Mouse (Mus musculus) CH12.LX (cell line): ENCODE measurements at regions not wholly inside any gene's neighbourhood (a gene's known extent, or its start where the extent isn't known, plus 50 kb on each side); places are given as distances from the start of the nearest gene placed in this dataset.

Experiments
- DNase-seq: peaks from one replicate; pipeline ENCODE4 v3.0.0-alpha.2; 2013; ENCODE audit errors: extremely low read depth
- H3K27ac ChIP-seq: 2 replicates; pipeline ENCODE4 v1.5.1; 2012; ENCODE audit warnings: low read depth, mild to moderate bottlenecking, control low read depth, moderate library complexity; ENCODE audit not compliant: insufficient read depth
- H3K27me3 ChIP-seq: replicated peaks from 2 replicates; pipeline ENCODE3; 2012; ENCODE audit warnings: inconsistent platforms
- H3K36me3 ChIP-seq, 2 experiments: replicated peaks in 1 of 2; 2 replicates each; pipeline versions ENCODE3 to v1.6.1; 2012; ENCODE audit warnings: inconsistent platforms in 1 of 2, low read length in 1 of 2, mild to moderate bottlenecking in 1 of 2, mixed read lengths in 1 of 2, moderate library complexity in 1 of 2; ENCODE audit not compliant: control insufficient read depth in 1 of 2, insufficient read depth in 1 of 2
- H3K4me1 ChIP-seq, 2 experiments: 2 replicates each; pipeline ENCODE4 v1.6.1; 2012; ENCODE audit warnings: inconsistent platforms in 1 of 2, moderate library complexity in 1 of 2; ENCODE audit not compliant: insufficient read depth in 2 of 2, control insufficient read depth in 1 of 2
- H3K4me2 ChIP-seq: 2 replicates; pipeline ENCODE4 v1.6.1; 2012; ENCODE audit warnings: low read depth, mild to moderate bottlenecking, control low read depth; ENCODE audit not compliant: poor library complexity, insufficient read depth, severe bottlenecking
- H3K4me3 ChIP-seq, 3 experiments: fragments of 150-350 bp in 1 of 3; sonication (generic) in 1 of 3; replicated peaks in 1 of 3; 2 replicates each; pipeline versions ENCODE3 to v1.5.1; 2011 to 2012; ENCODE audit warnings: low read depth in 2 of 3, low read length in 2 of 3, mild to moderate bottlenecking in 2 of 3, moderate library complexity in 2 of 3, control low read depth in 1 of 3, improper control_type of control experiment in 1 of 3, inconsistent platforms in 1 of 3, mixed read lengths in 1 of 3; ENCODE audit not compliant: poor library complexity in 1 of 3
- H3K79me2 ChIP-seq: replicated peaks from 2 replicates; pipeline ENCODE4 v1.6.1; 2012; ENCODE audit warnings: mild to moderate bottlenecking, moderate library complexity; ENCODE audit not compliant: control insufficient read depth, poor library complexity, insufficient read depth, severe bottlenecking; ENCODE audit errors: extremely low read depth
- H3K9ac ChIP-seq: 2 replicates; pipeline ENCODE4 v1.6.1; 2012; ENCODE audit warnings: low read depth, mild to moderate bottlenecking, control low read depth, moderate library complexity; ENCODE audit not compliant: insufficient read depth
- H3K9me3 ChIP-seq: replicated peaks from 2 replicates; pipeline ENCODE3; 2012; ENCODE audit warnings: low read length, inconsistent platforms, mixed read lengths
- BHLHE40 ChIP-seq: IDR thresholded peaks from 2 replicates; pipeline ENCODE4 v1.6.1; 2011; ENCODE audit warnings: mild to moderate bottlenecking, low read depth, low read length, improper control_type of control experiment
- CHD1 ChIP-seq: IDR thresholded peaks from 2 replicates; pipeline ENCODE4 v1.6.1; 2012; ENCODE audit warnings: low read depth, low read length, improper control_type of control experiment, inconsistent platforms
- ELF1 ChIP-seq: IDR thresholded peaks from 2 replicates; pipeline ENCODE4 v1.6.1; 2014; ENCODE audit warnings: low read depth, mild to moderate bottlenecking, inconsistent platforms, low read length, improper control_type of control experiment
- GABPA ChIP-seq: IDR thresholded peaks from 2 replicates; pipeline ENCODE4 v1.6.1; 2012; ENCODE audit warnings: low read depth, low read length, improper control_type of control experiment, inconsistent platforms; ENCODE audit not compliant: insufficient replicate concordance
- JUN ChIP-seq: IDR thresholded peaks from 2 replicates; pipeline ENCODE4 v1.6.1; 2011; ENCODE audit warnings: low read depth, mild to moderate bottlenecking, low read length, improper control_type of control experiment, moderate library complexity; ENCODE audit not compliant: insufficient read depth
- JUND ChIP-seq: conservative IDR thresholded peaks from 2 replicates; pipeline ENCODE4 v1.6.1; 2011; ENCODE audit warnings: low read depth, low read length, improper control_type of control experiment
- KAT2A ChIP-seq: IDR thresholded peaks from 2 replicates; pipeline ENCODE4 v1.6.1; 2012; ENCODE audit warnings: low read length, improper control_type of control experiment, inconsistent platforms; ENCODE audit not compliant: insufficient replicate concordance
- MAFK ChIP-seq: IDR thresholded peaks from 2 replicates; pipeline ENCODE4 v1.6.1; 2011; ENCODE audit warnings: low read length, improper control_type of control experiment; ENCODE audit not compliant: insufficient replicate concordance
- MAZ ChIP-seq: IDR thresholded peaks from 2 replicates; pipeline ENCODE4 v1.6.1; 2012; ENCODE audit warnings: low read depth, mild to moderate bottlenecking, inconsistent platforms, low read length, improper control_type of control experiment, moderate library complexity
- MEF2A ChIP-seq: IDR thresholded peaks from 2 replicates; pipeline ENCODE4 v1.6.1; 2014; ENCODE audit warnings: low read depth, mild to moderate bottlenecking, inconsistent platforms, low read length, improper control_type of control experiment, borderline replicate concordance
- POLR2A ChIP-seq: IDR thresholded peaks from 2 replicates; pipeline ENCODE4 v1.6.1; 2011; ENCODE audit warnings: low read depth, mild to moderate bottlenecking, improper control_type of control experiment, low read length
- SMC3 ChIP-seq: IDR thresholded peaks from 2 replicates; pipeline ENCODE4 v1.6.1; 2011; ENCODE audit warnings: low read depth, low read length, improper control_type of control experiment
- UBTF ChIP-seq: IDR thresholded peaks from 2 replicates; pipeline ENCODE4 v1.6.1; 2012; ENCODE audit warnings: low read depth, mild to moderate bottlenecking, inconsistent platforms, low read length, improper control_type of control experiment, moderate library complexity
- USF1 ChIP-seq: IDR thresholded peaks from 2 replicates; pipeline ENCODE4 v1.6.1; 2014; ENCODE audit warnings: low read depth, mild to moderate bottlenecking, inconsistent platforms, low read length, improper control_type of control experiment
- USF2 ChIP-seq: conservative IDR thresholded peaks from 2 replicates; pipeline ENCODE4 v1.6.1; 2011; ENCODE audit warnings: low read depth, low read length, improper control_type of control experiment
- dilution Hi-C: fragments of 300-500 bp; cut with MboI; formaldehyde crosslinking; loops from 2 replicates; pipeline ENCODE4 v1.14.3; 2020; ENCODE audit warnings: low sequenced_read_pairs; ENCODE audit not compliant: extremely low pct_unique_long_range_greater_than_20kb, extremely low pct_ligation_motif_present
- in situ Hi-C: fragments of 300-500 bp; cut with MboI; formaldehyde crosslinking; loops from 3 replicates; pipeline ENCODE4 v1.14.3; 2019; ENCODE audit warnings: low sequenced_read_pairs, low pct_ligation_motif_present, low pct_unique_long_range_greater_than_20kb, mixed read lengths

GRCm38 (mm10) chr10:17522026-17522541, 200.9 kb upstream of the Cited2 start (continued):
- TF ChIP-seq UBTF (no peak), MAFK (no peak), JUN (no peak), BHLHE40 (no peak), SMC3 (no peak; the same call in 1 of the 2 replicates), POLR2A (peak; percentile 33; the same call in 1 of the 2 replicates), KAT2A (no peak), ELF1 (0 out of 2 replicates have a peak, but pooled peaks have one; percentile 11), GABPA (no peak)

GRCm38 (mm10) chr10:17523558-17524328, 199.3 kb upstream of the Cited2 start:
- no peak overlapping the region for H3K4me2 ChIP-seq
- H3K9me3 ChIP-seq, result no peaks in the 10 kb centered on the region
- peaks cover 4 to 25% of the 10 kb centered on the region in 2 experiments; a peak in 2 of 4 replicates for H3K4me1 ChIP-seq
- H3K4me3 ChIP-seq, result no peak overlapping the region
- dilution Hi-C loops (no loop called here), in situ Hi-C loops (no loop called here)
- no peak overlapping the region for H3K9ac ChIP-seq
- 0 out of 2 replicates have a peak, but pooled peaks cover 2% of the 10 kb centered on the region for H3K79me2 ChIP-seq
- no peak for DNase-seq
- no peaks in the 10 kb centered on the region for H3K27me3 ChIP-seq
- TF ChIP-seq MEF2A, result no peak
- TF ChIP-seq ELF1, result no peak
- TF ChIP-seq JUND, result no peak
- TF ChIP-seq CHD1, result no peak
- H3K27ac ChIP-seq, result no peak overlapping the region
- no peaks in the 10 kb centered on the region for H3K36me3 ChIP-seq

GRCm38 (mm10) chr10:17527151-17527737, 195.8 kb upstream of the Cited2 start:
- Histone ChIP-seq H3K27ac (no peak overlapping the region), H3K9me3 (no peaks in the 10 kb centered on the region), H3K4me3 (no peak overlapping the region), H3K36me3 (no peaks in the 10 kb centered on the region), H3K4me2 (no peak overlapping the region), H3K4me1 (peaks cover 4 to 18% of the 10 kb centered on the region in 2 experiments; a peak in 2 of 4 replicates), H3K79me2 (0 out of 2 replicates have a peak, but pooled peaks cover 2% of the 10 kb centered on the region), H3K27me3 (no peaks in the 10 kb centered on the region), H3K9ac (no peak overlapping the region)
- in situ Hi-C loops, result no loop called here
- no peak for DNase-seq
- TF ChIP-seq USF1 (no peak), MAZ (no peak), USF2 (no peak)
- dilution Hi-C loops, result no loop called here
